ENCODE assay signal across 24 mouse cellular contexts in the genomic region with DNA sequence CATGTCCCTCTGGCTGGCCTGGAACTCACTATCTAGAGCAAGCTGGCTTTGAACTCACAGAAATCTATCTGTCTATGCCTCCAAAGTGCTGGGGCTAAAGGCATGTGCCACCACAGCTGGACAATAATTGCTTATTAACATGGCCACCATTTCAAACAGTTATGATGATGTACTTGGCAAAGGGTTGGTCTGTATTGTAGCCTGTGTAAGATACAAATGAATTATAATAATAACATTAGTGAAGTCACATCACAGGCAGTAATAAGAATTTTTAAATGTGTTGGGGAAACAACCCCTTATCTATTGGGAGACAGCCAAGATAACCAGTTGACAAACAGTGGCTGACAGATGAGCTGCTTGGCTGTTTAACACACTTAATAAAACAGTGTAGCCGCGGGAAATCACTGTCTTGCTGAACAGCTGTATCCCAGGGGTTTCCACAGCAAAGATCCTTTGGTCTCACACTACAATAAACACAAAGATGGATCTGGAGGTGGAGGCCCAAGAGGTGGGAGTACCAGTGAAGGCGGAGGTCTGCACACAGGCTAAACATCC.
"Had no signal": no experiment of that assay in that cellular context is flagged by ENCODE, and none has a peak within 500 bp of the region (broad histone marks: within the 10 kb centered on the region; RNA-seq: fewer than 3 reads in every experiment).

No protein-coding gene starts in this region.

- DNase-seq: gastrocnemius, adult 2 months; gastrocnemius, postnatal 10 days; gastrocnemius, postnatal 25 days; heart, adult 18-20 months; heart, postnatal 10 days; heart, postnatal 4 days; kidney, adult 18-20 months; kidney, adult 8-10 months; kidney, postnatal 10 days; kidney, postnatal 25 days; kidney, postnatal 4 days had no signal

- H3K36me3 ChIP-seq: heart, embryonic 10.5 days; heart, embryonic 12.5 days; hindbrain, embryonic 10.5 days; hindbrain, embryonic 12.5 days; intestine, embryonic 15.5 days; limb, embryonic 10.5 days; limb, embryonic 12.5 days had no signal

- H3K9ac ChIP-seq: heart, embryonic 12.5 days; hindbrain, embryonic 12.5 days; hindbrain, embryonic 14.5 days; intestine, embryonic 15.5 days; limb, embryonic 12.5 days had no signal

- H3K9me3 ChIP-seq: heart, embryonic 10.5 days; heart, embryonic 12.5 days; hindbrain, embryonic 10.5 days; hindbrain, embryonic 12.5 days; intestine, embryonic 15.5 days; limb, embryonic 10.5 days; limb, embryonic 12.5 days had no signal

- H3K4me2 ChIP-seq: heart, embryonic 12.5 days; hindbrain, embryonic 12.5 days; hindbrain, embryonic 14.5 days; intestine, embryonic 15.5 days; limb, embryonic 12.5 days had no signal

- H3K27ac ChIP-seq: gastrocnemius, adult 2 months; heart, embryonic 10.5 days; hindbrain, embryonic 10.5 days; hindbrain, embryonic 12.5 days; hindbrain, embryonic 14.5 days; intestine, embryonic 15.5 days; layer of hippocampus, adult 2 months; left cerebral cortex, adult 2 months; limb, embryonic 10.5 days; limb, embryonic 12.5 days had no signal

- H3K4me3 ChIP-seq: gastrocnemius, adult 2 months; heart, embryonic 10.5 days; heart, embryonic 12.5 days; hindbrain, embryonic 10.5 days; hindbrain, embryonic 12.5 days; intestine, embryonic 15.5 days; layer of hippocampus, adult 2 months; left cerebral cortex, adult 2 months; limb, embryonic 10.5 days; limb, embryonic 12.5 days had no signal

- H3K4me1 ChIP-seq: limb, embryonic 12.5 days had no signal

- H3K27me3 ChIP-seq: hindbrain, embryonic 12.5 days; intestine, embryonic 15.5 days had no signal

- ATAC-seq: hindbrain, embryonic 16.5 days; inflammation-experienced regulatory T-cells, adult 6 months; intestine, embryonic 15.5 days; intestine, postnatal 0 days had no signal
